Mouse (Mus musculus): ENCODE measurements around the gene Atrnl1. TPM values are rescaled to one million over a fixed set of nuclear protein-coding genes. Genes with fewer than 3 reads are reported as not detected.

Atrnl1 gene
- polyA plus RNA-seq, 1 experiment from 2014 or later = 8.2 TPM

DNA sequence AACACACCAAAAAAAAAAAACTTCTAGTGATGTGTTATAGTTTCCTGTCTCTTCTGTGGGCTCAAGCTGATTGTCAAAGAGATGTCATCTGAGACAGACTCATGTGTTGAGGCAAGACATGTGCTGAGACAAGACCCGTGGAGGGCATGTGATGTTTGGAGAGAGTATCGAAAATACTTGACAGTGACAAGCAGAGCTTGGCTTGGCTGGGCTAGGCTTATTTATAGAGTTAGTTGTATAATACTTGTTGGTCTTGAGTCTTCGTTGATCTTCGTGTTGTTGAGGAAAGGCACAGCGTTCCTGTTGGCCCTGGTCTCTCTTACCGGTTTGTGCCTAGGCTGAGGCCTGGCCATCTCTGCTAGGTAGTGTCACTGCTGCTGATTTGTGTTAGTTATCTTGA lies 469.3 kb downstream of the Atrnl1 start:
- no peak overlapping the region for H3K4me2 ChIP-seq
- H3K9ac ChIP-seq (replicated peaks) = no peak overlapping the region
- no peak overlapping the region for H3K4me3 ChIP-seq (replicated peaks)
- H3K9me3 ChIP-seq = no peaks in the 10 kb centered on the region
- no peaks in the 10 kb centered on the region for H3K36me3 ChIP-seq
- no peaks in the 10 kb centered on the region for H3K27me3 ChIP-seq
- H3K4me1 ChIP-seq (replicated peaks) = peaks cover 15% of the 10 kb centered on the region
- H3K27ac ChIP-seq = no peak overlapping the region
- ATAC-seq (ENCODE audit: insufficient number of reproducible peaks, insufficient read depth, low FRiP score, low TSS enrichment, low read depth) = no peak
- 98% methylated on average over 6 of the region's 6 CpGs for WGBS

- H3K4me1 ChIP-seq (replicated peaks) = no peaks in the 10 kb centered on the region
- no peak for ATAC-seq (ENCODE audit: insufficient number of reproducible peaks, insufficient read depth, low FRiP score, low TSS enrichment, low read depth)
These were observed 471.9 kb downstream of the Atrnl1 start for GRCm38 (mm10) chr19:58082751-58083150.

GRCm38 (mm10) chr19:58084826-58085225 lies 474.0 kb downstream of the Atrnl1 start:
- no peak overlapping the region for H3K4me2 ChIP-seq
- no peaks in the 10 kb centered on the region for H3K36me3 ChIP-seq
- H3K4me3 ChIP-seq (replicated peaks) = no peak overlapping the region
- H3K27ac ChIP-seq = no peak overlapping the region
- 90% methylated on average over 14 of the region's 14 CpGs for WGBS
- no peak for ATAC-seq (ENCODE audit: insufficient number of reproducible peaks, insufficient read depth, low FRiP score, low TSS enrichment, low read depth)
- H3K9ac ChIP-seq (replicated peaks) = no peak overlapping the region
- H3K27me3 ChIP-seq = no peaks in the 10 kb centered on the region
- peaks cover 6% of the 10 kb centered on the region for H3K4me1 ChIP-seq (replicated peaks)
- no peaks in the 10 kb centered on the region for H3K9me3 ChIP-seq

More at GRCm38 (mm10) chr19:58082751-58083150, 471.9 kb downstream of the Atrnl1 start:
- Histone ChIP-seq H3K36me3 (no peaks in the 10 kb centered on the region), H3K27me3 (no peaks in the 10 kb centered on the region), H3K9me3 (no peaks in the 10 kb centered on the region), H3K4me3 (replicated peaks) (no peak overlapping the region), H3K4me2 (no peak overlapping the region), H3K9ac (replicated peaks) (no peak overlapping the region), H3K27ac (no peak overlapping the region)
- WGBS = 95% methylated on average over 19 of the region's 19 CpGs

- 94% methylated on average over 8 of the region's 8 CpGs for WGBS
- ATAC-seq (ENCODE audit: insufficient number of reproducible peaks, insufficient read depth, low FRiP score, low TSS enrichment, low read depth) = no peak
- H3K4me3 ChIP-seq (replicated peaks) = no peak overlapping the region
These were observed 475.9 kb downstream of the Atrnl1 start for GRCm38 (mm10) chr19:58086734-58087133.

DNA sequence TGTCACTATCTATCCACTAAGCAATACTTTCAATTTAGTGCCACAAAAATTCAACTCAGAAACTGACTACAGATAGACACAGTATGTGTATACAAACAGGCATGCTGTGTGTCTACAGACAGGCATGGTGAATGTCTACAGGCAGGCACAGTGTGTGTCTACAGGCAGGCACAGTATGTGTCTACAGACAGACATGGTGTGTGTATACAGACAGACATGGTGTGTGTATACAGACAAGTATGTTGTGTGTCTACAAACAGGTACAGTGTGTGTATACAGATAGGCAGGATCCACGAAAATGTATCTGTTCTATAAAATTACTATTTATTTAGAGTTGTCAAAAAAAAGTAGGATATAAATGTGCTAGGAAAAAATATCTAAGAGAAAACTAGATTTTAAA lies 477.1 kb downstream of the Atrnl1 start:
- H3K27me3 ChIP-seq = no peaks in the 10 kb centered on the region
- H3K4me1 ChIP-seq (replicated peaks) = peaks cover 6% of the 10 kb centered on the region
- 0 out of 2 replicates have a peak, but pooled peaks have one; percentile 63 for ATAC-seq (ENCODE audit: insufficient number of reproducible peaks, insufficient read depth, low FRiP score, low TSS enrichment, low read depth)
- H3K9me3 ChIP-seq = no peaks in the 10 kb centered on the region
- H3K9ac ChIP-seq (replicated peaks) = no peak overlapping the region
- no peak overlapping the region for H3K4me2 ChIP-seq
- no peak overlapping the region for H3K4me3 ChIP-seq (replicated peaks)
- H3K36me3 ChIP-seq = no peaks in the 10 kb centered on the region
- WGBS = 83% methylated on average over 1 of the region's 1 CpGs
- no peak overlapping the region for H3K27ac ChIP-seq

More at GRCm38 (mm10) chr19:58086734-58087133, 475.9 kb downstream of the Atrnl1 start:
- no peak overlapping the region for H3K9ac ChIP-seq (replicated peaks)
- H3K4me2 ChIP-seq = no peak overlapping the region
- no peaks in the 10 kb centered on the region for H3K9me3 ChIP-seq
- H3K4me1 ChIP-seq (replicated peaks) = peaks cover 6% of the 10 kb centered on the region
- H3K36me3 ChIP-seq = no peaks in the 10 kb centered on the region
- H3K27ac ChIP-seq = no peak overlapping the region
- H3K27me3 ChIP-seq = no peaks in the 10 kb centered on the region

- Histone ChIP-seq H3K36me3 (no peaks in the 10 kb centered on the region), H3K4me1 (replicated peaks) (peaks cover 6% of the 10 kb centered on the region), H3K9me3 (no peaks in the 10 kb centered on the region), H3K27ac (no peak overlapping the region), H3K9ac (replicated peaks) (no peak overlapping the region), H3K4me2 (no peak overlapping the region), H3K27me3 (no peaks in the 10 kb centered on the region), H3K4me3 (replicated peaks) (no peak overlapping the region)
- WGBS = 34% methylated on average over 7 of the region's 7 CpGs
- ATAC-seq (ENCODE audit: insufficient number of reproducible peaks, insufficient read depth, low FRiP score, low TSS enrichment, low read depth) = peak; percentile 26; the same call in 1 of the 2 replicates
These were observed 477.6 kb downstream of the Atrnl1 start for GRCm38 (mm10) chr19:58088433-58088832.

DNA sequence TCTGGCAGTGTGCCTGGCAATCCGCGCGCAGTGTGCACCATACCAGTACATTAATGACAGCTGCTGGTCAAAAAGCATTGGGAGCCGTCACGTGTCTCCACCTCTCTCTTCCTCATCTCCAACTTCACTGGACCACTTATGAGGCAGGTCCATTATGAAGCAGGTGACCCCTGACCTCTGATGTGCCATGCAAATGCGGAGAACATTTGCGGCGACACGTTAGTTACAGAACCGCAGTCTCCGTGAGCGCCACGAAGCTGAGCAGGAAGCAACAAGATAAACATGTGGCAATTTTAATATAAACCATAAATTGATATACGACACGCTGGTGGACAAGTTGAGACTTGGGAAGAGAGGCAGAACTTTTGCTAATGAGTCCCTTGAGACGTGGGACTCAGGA lies 481.1 kb downstream of the Atrnl1 start:
- 91% methylated on average over 16 of the region's 16 CpGs for WGBS

GRCm38 (mm10) chr19:58094781-58095543 lies 484.1 kb downstream of the Atrnl1 start:
- no peak overlapping the region for H3K4me3 ChIP-seq (replicated peaks)
- H3K4me2 ChIP-seq = peak overlapping the region; percentile 27; the same call in 1 of the 2 replicates
- no peaks in the 10 kb centered on the region for H3K36me3 ChIP-seq
- H3K27ac ChIP-seq = peak overlapping the region; percentile 56; the same call in 1 of the 2 replicates
- no peaks in the 10 kb centered on the region for H3K9me3 ChIP-seq
- ATAC-seq (ENCODE audit: insufficient number of reproducible peaks, insufficient read depth, low FRiP score, low TSS enrichment, low read depth) = no peak
- peaks cover 22% of the 10 kb centered on the region for H3K4me1 ChIP-seq (replicated peaks)
- 27% methylated on average over 14 of the region's 14 CpGs for WGBS
- H3K9ac ChIP-seq (replicated peaks) = no peak overlapping the region
- H3K27me3 ChIP-seq = no peaks in the 10 kb centered on the region

More for the DNA sequence above, 481.1 kb downstream of the Atrnl1 start:
- no peak overlapping the region for H3K4me2 ChIP-seq
- ATAC-seq (ENCODE audit: insufficient number of reproducible peaks, insufficient read depth, low FRiP score, low TSS enrichment, low read depth) = no peak
- no peak overlapping the region for H3K4me3 ChIP-seq (replicated peaks)
- H3K27ac ChIP-seq = no peak overlapping the region
- H3K9me3 ChIP-seq = no peaks in the 10 kb centered on the region
- peaks cover 24% of the 10 kb centered on the region for H3K4me1 ChIP-seq (replicated peaks)
- no peaks in the 10 kb centered on the region for H3K36me3 ChIP-seq
- H3K9ac ChIP-seq (replicated peaks) = no peak overlapping the region
- no peaks in the 10 kb centered on the region for H3K27me3 ChIP-seq

- WGBS = 35% methylated on average over 7 of the region's 7 CpGs
- no peak overlapping the region for H3K9ac ChIP-seq (replicated peaks)
- H3K9me3 ChIP-seq = no peaks in the 10 kb centered on the region
- no peak for ATAC-seq (ENCODE audit: insufficient number of reproducible peaks, insufficient read depth, low FRiP score, low TSS enrichment, low read depth)
- H3K27me3 ChIP-seq = no peaks in the 10 kb centered on the region
- H3K4me2 ChIP-seq = peak overlapping the region; percentile 27; the same call in 1 of the 2 replicates
- no peak overlapping the region for H3K4me3 ChIP-seq (replicated peaks)
- H3K4me1 ChIP-seq (replicated peaks) = peaks cover 22% of the 10 kb centered on the region
- H3K27ac ChIP-seq = peak overlapping the region; percentile 56; the same call in 1 of the 2 replicates
- no peaks in the 10 kb centered on the region for H3K36me3 ChIP-seq
These were observed 484.9 kb downstream of the Atrnl1 start for GRCm38 (mm10) chr19:58095776-58096175.

DNA sequence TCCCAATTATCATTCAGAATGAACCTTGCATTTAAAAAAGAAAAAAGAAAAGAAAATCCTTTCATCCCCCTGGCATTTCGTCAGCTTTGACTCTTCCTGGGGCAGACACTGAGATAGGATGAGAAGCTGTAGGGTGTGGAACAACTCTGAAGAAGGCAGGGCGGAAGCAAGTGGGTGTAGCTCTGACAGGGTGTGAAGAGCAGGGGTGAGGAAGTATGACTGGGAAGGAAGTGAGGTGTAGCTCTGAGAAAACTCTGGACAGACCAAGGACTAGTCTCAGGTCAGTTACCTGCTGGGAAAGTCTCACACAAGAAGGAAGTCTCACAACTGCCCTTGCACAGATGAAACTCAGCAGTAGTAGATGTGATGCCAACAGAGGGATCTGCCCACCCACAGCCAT lies 486.4 kb downstream of the Atrnl1 start:
- Histone ChIP-seq H3K4me1 (replicated peaks) (peaks cover 22% of the 10 kb centered on the region), H3K9ac (replicated peaks) (no peak overlapping the region), H3K27me3 (no peaks in the 10 kb centered on the region), H3K9me3 (no peaks in the 10 kb centered on the region), H3K36me3 (no peaks in the 10 kb centered on the region), H3K4me2 (no peak overlapping the region), H3K4me3 (replicated peaks) (no peak overlapping the region), H3K27ac (no peak overlapping the region)
- WGBS = 81% methylated on average over 2 of the region's 2 CpGs
- no peak for ATAC-seq (ENCODE audit: insufficient number of reproducible peaks, insufficient read depth, low FRiP score, low TSS enrichment, low read depth)

DNA sequence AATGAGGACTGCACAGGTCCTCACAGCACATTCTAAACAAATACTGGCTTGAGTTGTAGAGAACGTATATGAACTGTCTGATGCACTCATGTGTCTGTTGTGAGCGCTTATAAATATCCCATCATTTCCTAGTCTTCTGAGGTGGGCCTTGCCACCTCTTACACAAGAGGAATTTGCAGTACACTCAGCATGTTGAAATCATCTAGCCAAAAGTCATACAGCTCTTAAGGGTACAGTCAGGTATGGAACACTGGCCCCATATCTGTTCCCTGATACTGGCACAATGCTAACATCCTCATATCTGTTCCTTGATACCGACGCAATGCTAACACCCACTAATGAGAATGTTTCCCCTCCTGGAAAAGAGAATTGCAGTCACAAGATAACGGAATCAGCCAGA lies 488.7 kb downstream of the Atrnl1 start:
- H3K27me3 ChIP-seq = no peaks in the 10 kb centered on the region
- ATAC-seq (ENCODE audit: insufficient number of reproducible peaks, insufficient read depth, low FRiP score, low TSS enrichment, low read depth) = no peak
- H3K4me3 ChIP-seq (replicated peaks) = no peak overlapping the region
- no peak overlapping the region for H3K9ac ChIP-seq (replicated peaks)
- H3K27ac ChIP-seq = no peak overlapping the region
- H3K36me3 ChIP-seq = no peaks in the 10 kb centered on the region
- H3K4me2 ChIP-seq = no peak overlapping the region
- no peaks in the 10 kb centered on the region for H3K9me3 ChIP-seq
- peaks cover 28% of the 10 kb centered on the region for H3K4me1 ChIP-seq (replicated peaks)
- 93% methylated on average over 5 of the region's 5 CpGs for WGBS
